Mouse (Mus musculus): Measurements from ENCODE around the gene Trmt2a. TPM values are rescaled to one million over a fixed set of nuclear protein-coding genes. Genes with fewer than 3 reads are reported as not detected.

Gene Trmt2a
- polyA plus RNA-seq, 1 experiment from 2014 or later, result 94.7 TPM

DNA sequence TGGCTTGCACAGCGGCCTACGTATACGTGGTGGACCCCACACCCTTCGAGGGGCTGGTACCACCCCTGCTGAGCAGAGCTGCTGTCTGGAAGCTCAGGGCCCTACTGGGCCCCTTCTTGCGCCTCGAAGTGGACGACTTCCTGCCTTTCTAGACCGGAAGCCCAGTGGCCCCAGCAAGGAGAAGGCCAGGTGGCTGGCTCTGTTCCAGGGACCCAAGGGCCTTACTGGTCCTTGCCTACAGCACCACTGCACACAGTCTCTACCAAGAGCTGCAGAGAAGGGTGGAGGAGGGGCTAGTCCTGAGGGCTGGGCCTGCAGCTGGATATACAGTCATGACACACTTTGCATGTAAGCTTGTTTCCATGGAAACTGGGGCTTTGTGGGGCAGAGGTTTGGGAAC lies 28.5 kb upstream of the Trmt2a start:
- WGBS, result 64% methylated on average over 8 of the region's 8 CpGs
- H3K9ac ChIP-seq, result no peak overlapping the region
- ATAC-seq (ENCODE audit: low FRiP score, low read depth), result 0 out of 2 replicates have a peak, but pooled peaks have one; percentile 23
- no peak overlapping the region for H3K27ac ChIP-seq (replicated peaks)
- no peaks in the 10 kb centered on the region for H3K27me3 ChIP-seq
- no peak overlapping the region for H3K4me2 ChIP-seq
- peaks cover 24% of the 10 kb centered on the region for H3K36me3 ChIP-seq
- no peak overlapping the region for H3K4me3 ChIP-seq
- H3K4me1 ChIP-seq (replicated peaks), result peaks cover 17% of the 10 kb centered on the region
- no peaks in the 10 kb centered on the region for H3K9me3 ChIP-seq

DNA sequence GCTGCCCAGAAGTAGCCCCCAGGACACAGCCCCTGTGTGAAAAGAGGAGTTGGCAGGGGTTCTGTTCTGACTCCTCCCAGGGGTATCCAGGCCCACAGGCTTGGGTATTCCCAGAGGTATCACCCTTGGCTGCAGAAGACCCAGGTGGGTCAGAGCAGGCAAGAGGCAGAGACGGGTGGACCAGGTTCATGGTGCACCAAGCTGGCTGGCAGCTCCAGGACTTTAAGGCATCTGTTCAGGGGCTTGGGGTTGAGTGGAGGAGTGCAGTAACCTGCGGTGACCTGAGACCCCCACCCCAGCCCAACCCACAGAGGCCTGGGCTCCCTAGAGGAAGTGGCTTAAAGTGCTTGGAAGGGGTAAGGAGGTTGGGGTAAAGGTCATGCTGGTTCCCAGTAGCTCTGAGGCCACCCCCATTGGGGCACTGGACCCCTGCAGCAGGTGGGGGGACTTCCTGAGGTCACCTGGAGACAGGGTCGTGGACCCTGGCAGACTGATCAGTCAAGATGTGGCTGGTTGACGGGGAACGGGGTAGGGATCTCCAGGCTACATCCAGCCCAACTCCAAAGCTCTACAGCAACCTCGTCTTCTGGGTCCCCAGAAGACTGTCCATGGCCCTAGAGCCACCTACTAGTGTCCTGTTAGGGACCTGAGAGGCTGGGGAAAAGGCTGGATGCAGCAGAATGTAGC lies 27.5 kb upstream of the Trmt2a start:
- H3K4me3 ChIP-seq, result no peak overlapping the region
- H3K9ac ChIP-seq, result no peak overlapping the region
- no peaks in the 10 kb centered on the region for H3K27me3 ChIP-seq
- no peak overlapping the region for H3K4me2 ChIP-seq
- no peak for ATAC-seq (ENCODE audit: low FRiP score, low read depth)
- no peaks in the 10 kb centered on the region for H3K9me3 ChIP-seq
- WGBS, result 86% methylated on average over 6 of the region's 6 CpGs
- H3K4me1 ChIP-seq (replicated peaks), result peaks cover 9% of the 10 kb centered on the region
- H3K27ac ChIP-seq (replicated peaks), result no peak overlapping the region
- peaks cover 33% of the 10 kb centered on the region for H3K36me3 ChIP-seq

DNA sequence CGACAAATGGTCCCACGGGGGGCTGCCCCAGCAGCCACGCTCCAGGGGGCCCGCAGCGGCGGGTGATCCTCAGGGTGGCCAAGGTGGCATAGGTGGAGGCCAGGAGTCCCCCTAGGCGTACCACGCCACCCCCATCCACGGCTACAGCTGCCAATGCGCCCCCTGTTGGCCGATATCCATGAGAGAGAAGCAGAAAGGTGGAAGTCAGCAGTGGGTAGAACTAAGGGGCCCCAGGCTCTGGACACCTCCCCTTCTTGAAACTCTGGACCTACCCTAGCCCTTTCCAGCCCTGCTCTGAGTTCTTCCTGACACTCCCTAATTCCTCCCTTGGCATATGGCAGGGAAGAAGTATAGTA lies 27.0 kb upstream of the Trmt2a start:
- no peak overlapping the region for H3K4me2 ChIP-seq
- peaks cover 9% of the 10 kb centered on the region for H3K4me1 ChIP-seq (replicated peaks)
- WGBS, result 68% methylated on average over 11 of the region's 11 CpGs

DNA sequence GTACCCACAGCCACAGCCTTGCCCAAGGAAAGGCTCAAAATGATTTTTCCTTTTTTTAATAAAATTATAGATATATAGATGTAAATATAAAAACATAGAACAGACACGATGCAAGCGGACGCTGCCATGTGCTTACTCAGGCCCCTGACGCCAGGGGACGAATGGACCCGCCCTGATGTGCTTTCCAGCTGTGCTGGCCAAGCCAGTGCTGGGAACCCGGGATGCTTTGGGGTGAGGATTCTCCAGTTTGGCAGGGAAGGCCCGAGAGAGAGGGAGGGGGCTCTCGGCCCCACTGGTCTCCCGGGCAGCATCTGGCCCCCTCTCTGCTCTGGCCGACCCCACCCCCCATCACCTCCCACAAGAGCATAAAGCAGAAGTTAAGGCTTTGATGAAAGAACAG lies 26.3 kb upstream of the Trmt2a start:
- peaks cover 45% of the 10 kb centered on the region for H3K36me3 ChIP-seq

More for the DNA sequence above, 27.0 kb upstream of the Trmt2a start:
- Histone ChIP-seq H3K27ac (replicated peaks) (no peak overlapping the region), H3K27me3 (no peaks in the 10 kb centered on the region), H3K4me3 (no peak overlapping the region), H3K9me3 (no peaks in the 10 kb centered on the region), H3K9ac (no peak overlapping the region), H3K36me3 (peaks cover 38% of the 10 kb centered on the region)
- ATAC-seq (ENCODE audit: low FRiP score, low read depth), result no peak

DNA sequence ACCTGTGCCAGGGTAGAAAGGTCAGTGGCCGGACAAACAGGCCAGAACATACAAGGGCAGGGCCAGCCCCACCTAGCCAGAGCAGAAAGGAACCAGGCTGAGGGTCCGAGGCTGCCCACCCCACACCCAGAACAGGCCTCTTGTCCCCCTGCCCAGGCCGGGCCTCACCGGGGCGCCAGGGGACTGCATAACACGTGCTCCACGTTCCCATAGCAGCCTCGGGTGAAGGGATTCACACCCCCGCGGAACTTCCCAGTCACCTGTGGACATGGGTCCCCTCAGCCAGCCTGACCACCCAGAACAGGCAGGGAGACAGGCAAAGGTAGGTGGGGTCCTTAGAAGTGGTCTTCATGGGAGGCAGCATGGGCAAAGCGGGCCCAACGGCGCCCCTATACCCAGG lies 21.3 kb upstream of the Trmt2a start:
- Histone ChIP-seq H3K4me1 (replicated peaks) (peaks cover 29% of the 10 kb centered on the region), H3K4me3 (no peak overlapping the region), H3K27ac (replicated peaks) (no peak overlapping the region), H3K27me3 (no peaks in the 10 kb centered on the region), H3K36me3 (peaks cover 47% of the 10 kb centered on the region), H3K4me2 (no peak overlapping the region), H3K9ac (no peak overlapping the region), H3K9me3 (no peaks in the 10 kb centered on the region)
- 94% methylated on average over 13 of the region's 13 CpGs for WGBS
- no peak for ATAC-seq (ENCODE audit: low FRiP score, low read depth)

More for the DNA sequence above, 26.3 kb upstream of the Trmt2a start:
- Histone ChIP-seq H3K9ac (no peak overlapping the region), H3K27me3 (no peaks in the 10 kb centered on the region), H3K27ac (replicated peaks) (no peak overlapping the region), H3K4me1 (replicated peaks) (peaks cover 9% of the 10 kb centered on the region), H3K9me3 (no peaks in the 10 kb centered on the region), H3K4me2 (no peak overlapping the region), H3K4me3 (no peak overlapping the region)
- 86% methylated on average over 11 of the region's 11 CpGs for WGBS
- ATAC-seq (ENCODE audit: low FRiP score, low read depth), result no peak

DNA sequence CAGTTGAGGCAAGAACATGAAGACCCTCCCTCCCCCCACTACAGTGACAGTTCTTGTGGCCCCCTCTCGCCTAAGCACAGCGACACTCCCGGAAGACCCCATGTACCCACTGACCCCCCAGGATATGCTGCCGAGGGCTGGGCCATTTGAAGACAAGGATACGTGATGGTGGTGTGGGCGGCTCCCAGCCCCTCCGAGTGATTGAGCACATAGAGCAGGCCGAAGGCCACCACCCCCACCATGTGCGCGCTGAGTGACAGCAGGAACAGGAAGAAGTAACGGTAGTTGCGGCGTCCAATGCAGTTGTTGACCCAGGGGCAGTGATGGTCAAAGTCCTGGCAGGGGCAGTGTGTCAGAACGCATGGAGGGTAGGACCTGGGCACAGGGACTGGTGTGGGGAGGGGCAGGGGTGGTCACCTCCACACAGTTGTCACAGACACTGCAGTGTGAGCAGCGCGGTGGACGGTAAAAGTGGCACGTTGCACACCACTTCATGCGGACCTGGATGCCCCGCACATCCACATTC lies 20.5 kb upstream of the Trmt2a start:
- WGBS, result 94% methylated on average over 20 of the region's 20 CpGs
- no peak overlapping the region for H3K27ac ChIP-seq (replicated peaks)
- peaks cover 42% of the 10 kb centered on the region for H3K36me3 ChIP-seq
- no peak overlapping the region for H3K9ac ChIP-seq
- ATAC-seq (ENCODE audit: low FRiP score, low read depth), result no peak
- no peaks in the 10 kb centered on the region for H3K27me3 ChIP-seq
- no peak overlapping the region for H3K4me2 ChIP-seq
- H3K4me1 ChIP-seq (replicated peaks), result peaks cover 30% of the 10 kb centered on the region
- no peaks in the 10 kb centered on the region for H3K9me3 ChIP-seq
- no peak overlapping the region for H3K4me3 ChIP-seq

DNA sequence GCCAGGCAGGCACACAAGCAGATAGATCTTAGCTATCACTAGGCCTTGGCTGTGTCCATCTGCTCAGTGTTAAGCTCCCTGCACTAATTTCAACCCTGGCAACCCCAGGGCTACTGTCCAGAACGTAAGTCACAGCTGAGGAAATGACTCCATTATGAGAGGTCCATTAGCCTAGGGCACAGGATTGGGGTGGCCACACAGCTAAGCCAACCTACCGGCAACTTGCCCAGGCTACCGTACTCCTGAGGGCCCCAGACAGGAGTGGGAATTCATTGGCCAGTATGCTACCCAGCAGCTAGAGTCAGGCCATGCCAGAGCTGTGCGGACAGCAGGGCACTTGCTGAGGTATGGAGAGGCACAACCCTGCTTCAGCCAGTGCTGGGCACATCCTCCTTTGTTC lies 19.6 kb upstream of the Trmt2a start:
- WGBS, result 90% methylated on average over 4 of the region's 4 CpGs
- Histone ChIP-seq H3K4me1 (replicated peaks) (peaks cover 39% of the 10 kb centered on the region), H3K4me2 (no peak overlapping the region), H3K4me3 (no peak overlapping the region), H3K27ac (replicated peaks) (no peak overlapping the region; the same call in 1 of the 2 replicates), H3K9ac (no peak overlapping the region), H3K27me3 (no peaks in the 10 kb centered on the region), H3K36me3 (peaks cover 34% of the 10 kb centered on the region), H3K9me3 (no peaks in the 10 kb centered on the region)
- no peak for ATAC-seq (ENCODE audit: low FRiP score, low read depth)

DNA sequence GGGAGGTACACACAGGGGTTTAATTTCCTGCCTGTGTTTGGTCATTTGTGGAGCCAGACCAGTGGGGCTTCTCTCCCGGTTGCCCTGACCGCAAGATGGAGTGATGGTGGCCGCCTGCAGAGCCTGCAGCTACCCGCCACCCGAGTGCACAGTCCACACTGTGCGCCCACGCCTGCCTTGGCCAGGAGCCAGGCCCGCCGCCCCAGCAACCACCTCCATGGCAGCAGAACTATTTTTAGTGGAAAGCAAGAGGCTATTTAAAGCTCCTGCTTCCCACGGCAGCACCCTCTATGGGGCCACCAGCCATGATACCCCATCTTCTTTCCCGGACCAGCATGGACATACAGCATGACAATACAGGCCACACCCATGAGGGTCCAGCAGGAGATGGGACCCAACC lies 18.9 kb upstream of the Trmt2a start:
- peak overlapping the region; percentile 25; the same call in 1 of the 2 replicates for H3K27ac ChIP-seq (replicated peaks)
- no peaks in the 10 kb centered on the region for H3K9me3 ChIP-seq
- 0 out of 2 replicates have a peak overlapping the region, but pooled peaks have one; percentile 4 for H3K4me2 ChIP-seq
- H3K36me3 ChIP-seq, result peaks cover 27% of the 10 kb centered on the region
- ATAC-seq (ENCODE audit: low FRiP score, low read depth), result no peak
- H3K4me1 ChIP-seq (replicated peaks), result peaks cover 44% of the 10 kb centered on the region
- H3K4me3 ChIP-seq, result no peak overlapping the region
- no peak overlapping the region for H3K9ac ChIP-seq
- 50% methylated on average over 11 of the region's 11 CpGs for WGBS
- H3K27me3 ChIP-seq, result no peaks in the 10 kb centered on the region

DNA sequence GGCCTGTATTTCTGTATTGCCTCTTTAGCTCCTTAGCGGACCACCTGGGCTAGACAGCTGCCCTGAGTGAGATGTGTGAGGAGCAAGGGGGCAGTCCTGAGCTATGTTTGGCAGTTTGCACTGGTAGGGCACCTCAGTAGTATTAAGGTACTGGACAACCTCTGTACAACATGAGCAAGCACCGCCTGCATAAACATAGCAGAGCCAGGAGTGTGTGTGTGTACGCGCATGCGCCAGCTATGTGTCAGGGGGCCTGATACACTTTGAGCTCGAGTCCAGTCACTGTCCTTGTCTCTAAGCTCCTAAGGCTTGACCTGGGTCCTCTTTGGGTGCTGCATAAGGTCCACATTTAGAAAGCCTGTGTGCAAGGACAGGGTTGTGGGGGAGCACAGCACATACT lies 17.9 kb upstream of the Trmt2a start:
- Histone ChIP-seq H3K27ac (replicated peaks) (no peak overlapping the region), H3K4me2 (no peak overlapping the region), H3K27me3 (no peaks in the 10 kb centered on the region), H3K9me3 (no peaks in the 10 kb centered on the region), H3K4me3 (no peak overlapping the region), H3K4me1 (replicated peaks) (peaks cover 46% of the 10 kb centered on the region), H3K9ac (no peak overlapping the region), H3K36me3 (peaks cover 18% of the 10 kb centered on the region)
- WGBS, result 87% methylated on average over 6 of the region's 6 CpGs
- no peak for ATAC-seq (ENCODE audit: low FRiP score, low read depth)

DNA sequence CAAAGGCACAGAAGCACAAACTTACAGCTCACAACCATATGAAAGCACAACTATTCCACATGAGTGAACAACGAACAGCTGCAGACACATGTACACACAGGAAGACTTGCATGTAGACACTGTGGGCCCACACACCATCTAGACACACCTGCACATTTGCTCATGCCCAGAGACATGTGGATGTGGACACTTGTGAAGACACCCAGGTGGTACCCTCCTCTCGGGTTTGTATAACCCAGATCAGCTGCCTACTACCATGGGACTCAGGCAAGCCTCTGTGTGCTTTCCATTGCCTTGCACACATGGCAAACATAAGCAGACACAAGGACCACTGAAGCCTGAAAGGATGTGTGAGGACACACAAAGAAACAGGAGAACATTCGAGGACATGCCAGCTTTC lies 17.4 kb upstream of the Trmt2a start:
- H3K4me1 ChIP-seq (replicated peaks), result peaks cover 50% of the 10 kb centered on the region
- ATAC-seq (ENCODE audit: low FRiP score, low read depth), result no peak
- no peak overlapping the region for H3K9ac ChIP-seq
- no peaks in the 10 kb centered on the region for H3K27me3 ChIP-seq
- no peak overlapping the region for H3K4me3 ChIP-seq
- peaks cover 14% of the 10 kb centered on the region for H3K36me3 ChIP-seq
- H3K9me3 ChIP-seq, result no peaks in the 10 kb centered on the region
- H3K27ac ChIP-seq (replicated peaks), result no peak overlapping the region
- H3K4me2 ChIP-seq, result no peak overlapping the region
- WGBS, result 89% methylated on average over 3 of the region's 3 CpGs

DNA sequence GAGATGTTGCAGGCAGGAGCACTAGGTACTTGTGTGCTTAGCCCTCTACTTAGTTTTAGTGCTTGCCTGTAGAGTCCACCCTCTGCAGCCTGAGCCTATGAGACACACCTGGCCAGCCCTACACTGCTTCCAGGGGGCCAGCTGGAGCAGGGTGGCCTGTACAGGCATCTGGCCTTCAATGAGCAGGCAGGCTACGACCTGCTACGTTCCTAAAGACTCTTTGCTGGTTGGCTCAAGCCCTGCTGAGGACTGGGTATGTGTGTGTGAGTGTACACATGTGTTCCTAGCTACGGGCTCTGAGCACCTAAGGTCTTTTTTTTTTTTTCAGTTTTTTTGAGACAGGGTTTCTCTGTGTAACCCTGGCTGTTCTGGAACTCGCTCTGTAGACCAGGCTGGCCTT lies 17.0 kb upstream of the Trmt2a start:
- WGBS, result 95% methylated on average over 4 of the region's 4 CpGs
- Histone ChIP-seq H3K27me3 (no peaks in the 10 kb centered on the region), H3K9ac (no peak overlapping the region), H3K4me1 (replicated peaks) (peaks cover 54% of the 10 kb centered on the region), H3K36me3 (peaks cover 9% of the 10 kb centered on the region), H3K9me3 (no peaks in the 10 kb centered on the region), H3K27ac (replicated peaks) (no peak overlapping the region), H3K4me3 (no peak overlapping the region), H3K4me2 (no peak overlapping the region)
- ATAC-seq (ENCODE audit: low FRiP score, low read depth), result no peak

DNA sequence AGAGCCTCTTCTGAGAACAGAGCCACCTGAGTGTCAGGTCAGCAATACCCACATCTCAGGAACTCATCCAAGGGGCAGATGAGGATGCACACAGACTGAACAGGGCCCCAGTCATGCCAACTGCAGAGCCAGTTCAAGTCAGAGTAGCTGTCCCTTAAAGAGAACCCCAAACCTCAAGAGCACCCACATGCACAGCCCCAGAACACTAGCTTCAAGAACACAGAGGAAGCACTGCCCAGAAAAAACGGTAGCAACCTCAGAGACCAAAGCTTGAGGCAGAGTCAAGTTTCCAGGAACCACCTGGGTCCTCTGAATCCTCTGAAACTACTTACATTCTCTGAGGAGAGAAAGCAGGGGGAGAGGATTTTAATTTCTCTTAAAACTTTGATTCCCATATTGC lies 15.0 kb upstream of the Trmt2a start:
- Histone ChIP-seq H3K4me2 (peak overlapping the region; percentile 79), H3K36me3 (peaks cover 7% of the 10 kb centered on the region), H3K4me1 (replicated peaks) (peaks cover 54% of the 10 kb centered on the region), H3K27me3 (no peaks in the 10 kb centered on the region), H3K9ac (no peak overlapping the region), H3K9me3 (no peaks in the 10 kb centered on the region), H3K27ac (replicated peaks) (no peak overlapping the region), H3K4me3 (peak overlapping the region; percentile 94)
- WGBS, result 57% methylated on average over 1 of the region's 1 CpGs
- ATAC-seq (ENCODE audit: low FRiP score, low read depth), result no peak
